Comparison of ENCODE assay signal across 8 mouse cellular contexts in genomic region chr9:95852896-95853295, GRCm38 (mm10). TPM values are rescaled to one million over a fixed set of nuclear protein-coding genes. Genes with fewer than 3 reads are reported as not detected.
DNase-seq lines count a peak whose midpoint lies in the region; ATAC-seq and TF ChIP-seq lines count a peak whose summit lies in the region.

No protein-coding gene starts in this region.

- peak; percentile 83 for DNase-seq in 416B (ENCODE audit: low read depth)
- peak; percentile 71 to 72 for DNase-seq in CD8-positive naive resting alpha-beta T cell, adult 2 months (ENCODE audit: low read depth in 2 of 2, low spot score in 2 of 2)
- peak; percentile 69 for DNase-seq in c-Kit-negative CD71-positive TER-119-positive erythroid progenitor cells, embryonic 14.5 days (ENCODE audit: low read depth, low spot score)
- DNase-seq in forebrain, embryonic 11.5 days (ENCODE audit: low spot score): peak; percentile 84
- peak; percentile 93 for DNase-seq in induced T-regulatory cell, adult 2 months (ENCODE audit: low read depth)
- peak; percentile 54 for DNase-seq in liver, adult 2 months (ENCODE audit: extremely low read depth, low read depth, low spot score)
- peak; percentile 43 for DNase-seq in ovary, postnatal 36 days (ENCODE audit: low spot score)
- DNase-seq in urinary bladder, postnatal 25 days (ENCODE audit: low spot score): peak; percentile 77

- no peaks in the 10 kb centered on the region for H3K9me3 ChIP-seq in forebrain, embryonic 11.5 days (ENCODE audit: control insufficient read depth, low read length)

- H3K4me3 ChIP-seq in forebrain, embryonic 11.5 days (ENCODE audit: low read depth, low read length): no peak overlapping the region
- H3K4me3 ChIP-seq in liver, adult 2 months (ENCODE audit: insufficient read depth, low read depth, low read length): no peak overlapping the region

- H3K27ac ChIP-seq in forebrain, embryonic 11.5 days (ENCODE audit: low read depth, low read length): no peak overlapping the region
- no peak overlapping the region for H3K27ac ChIP-seq in liver, adult 2 months (replicated peaks; ENCODE audit: insufficient read depth, low read depth, low read length)

- 0 out of 2 replicates have a peak, but pooled peaks have one; percentile 15 for ATAC-seq in forebrain, embryonic 11.5 days (replicated peaks; ENCODE audit: low FRiP score)

- no peak overlapping the region for H3K4me2 ChIP-seq in forebrain, embryonic 11.5 days (ENCODE audit: low read depth, low read length, severe bottlenecking)

- no peak for TF ChIP-seq POLR2A in liver, adult 2 months (IDR thresholded peaks at IDR 0.05; ENCODE audit: extremely low read depth, insufficient read depth, low read length)

- H3K79me2 ChIP-seq in liver, adult 2 months (ENCODE audit: control insufficient read depth, insufficient read depth, low read length): no peaks in the 10 kb centered on the region

- H3K4me1 ChIP-seq in forebrain, embryonic 11.5 days (replicated peaks; ENCODE audit: control insufficient read depth, insufficient read depth, low read length): no peaks in the 10 kb centered on the region
- H3K4me1 ChIP-seq in liver, adult 2 months (ENCODE audit: control insufficient read depth, insufficient read depth, low read length): peaks cover 8% of the 10 kb centered on the region

- no peak overlapping the region for H3K9ac ChIP-seq in forebrain, embryonic 11.5 days (ENCODE audit: low read length)
- no peak overlapping the region for H3K9ac ChIP-seq in liver, adult 2 months (ENCODE audit: low read depth, low read length)

- peak; percentile 35 for TF ChIP-seq CTCF in liver, adult 2 months (IDR thresholded peaks at IDR 0.05; ENCODE audit: low read depth, low read length)

- no peaks in the 10 kb centered on the region for H3K36me3 ChIP-seq in forebrain, embryonic 11.5 days (ENCODE audit: control insufficient read depth, insufficient read depth, low read length)
- H3K36me3 ChIP-seq in liver, adult 2 months (ENCODE audit: control insufficient read depth, insufficient read depth, low read length): no peaks in the 10 kb centered on the region

- WGBS in forebrain, embryonic 11.5 days: 27% methylated on average over 4 of the region's 4 CpGs
- 27% methylated on average over 4 of the region's 4 CpGs for WGBS in liver, adult 2 months

- H3K27me3 ChIP-seq in forebrain, embryonic 11.5 days (ENCODE audit: control insufficient read depth, insufficient read depth, low read length): no peaks in the 10 kb centered on the region
- no peaks in the 10 kb centered on the region for H3K27me3 ChIP-seq in liver, adult 2 months (ENCODE audit: control insufficient read depth, insufficient read depth, low read length)

RNA-seq across cellular contexts. Expression of gene Atr, which starts 4.5 kb away (rescaled TPM):
- 22.1 and 30.3 TPM in 2 replicates for polyA plus RNA-seq in forebrain, embryonic 11.5 days (2014; fragmentation: Nextera tagmentation; extraction: Ambion mirVana)
- 9.8 and 12.4 TPM in 2 replicates for total RNA-seq in liver, adult 2 months (2014; rRNA removed)
- polyA plus RNA-seq in liver, adult 2 months (2012; rRNA removed): 0.75 and 1.1 TPM in 2 replicates

RNA-seq across cellular contexts. Expression of gene Pls1, which starts 7.8 kb away (rescaled TPM):
- 5.1 and 5.6 TPM in 2 replicates for polyA plus RNA-seq in forebrain, embryonic 11.5 days (2014; fragmentation: Nextera tagmentation; extraction: Ambion mirVana)
- 0.47 and 2.2 TPM in 2 replicates for total RNA-seq in liver, adult 2 months (2014; rRNA removed)
- 0.44 and 0.56 TPM in 2 replicates for polyA plus RNA-seq in liver, adult 2 months (2012; rRNA removed)

Comparison
In these comparisons a context has a peak if more than half of its experiments do, and no peak if none do; other contexts are left out.
1. DNase-seq: peak in every context shown above with its lines; median percentile 93 in induced T-regulatory cell, adult 2 months; 84 in forebrain, embryonic 11.5 days; 83 in 416B; 77 in urinary bladder, postnatal 25 days; 72 in CD8-positive naive resting alpha-beta T cell, adult 2 months; 69 in c-Kit-negative CD71-positive TER-119-positive erythroid progenitor cells, embryonic 14.5 days; 54 in liver, adult 2 months; 43 in ovary, postnatal 36 days.
2. RNA of gene Atr, which starts 4.5 kb away (polyA plus RNA-seq): 22.1 to 30.3 TPM in forebrain, embryonic 11.5 days; 0.75 to 1.1 TPM in liver, adult 2 months; every median in the first group is over 10 times any median in the second.